Mouse (Mus musculus) myocyte (in vitro differentiated cells): ENCODE results near the gene Syn2. TPM values are rescaled to one million over a fixed set of nuclear protein-coding genes. Genes with fewer than 3 reads are reported as not detected.

Experiments used
- H3K27me3 ChIP-seq: one replicate; pipeline ENCODE4 v1.6.1; 2011; ENCODE audit not compliant: control insufficient read depth, insufficient read depth, insufficient read length
- H3K36me3 ChIP-seq: one replicate; pipeline ENCODE4 v1.6.1; 2011; ENCODE audit not compliant: control insufficient read depth, insufficient read depth
- H3K4me2 ChIP-seq: one replicate; pipeline ENCODE4 v1.6.1; 2011; ENCODE audit warnings: low read depth, control low read depth
- H3K4me3 ChIP-seq: one replicate; pipeline ENCODE4 v1.5.1; 2011; ENCODE audit warnings: mild to moderate bottlenecking, control low read depth, moderate library complexity
- H3K79me2 ChIP-seq: one replicate; pipeline ENCODE4 v1.6.1; 2011; ENCODE audit not compliant: control insufficient read depth, insufficient read depth
- H3ac ChIP-seq: one replicate; pipeline ENCODE4 v1.6.1; 2011; ENCODE audit not compliant: control insufficient read depth, insufficient read length
- CEBPB ChIP-seq: IDR thresholded peaks from 2 replicates; pipeline ENCODE4 v1.6.1; 2011; ENCODE audit warnings: mild to moderate bottlenecking, moderate library complexity; ENCODE audit not compliant: poor library complexity, insufficient read depth, severe bottlenecking
- E2F4 ChIP-seq: IDR thresholded peaks from one replicate; pipeline ENCODE4 v1.6.1; 2011; ENCODE audit warnings: mild to moderate bottlenecking, control low read depth, moderate library complexity; ENCODE audit not compliant: insufficient read depth
- MAX ChIP-seq: IDR thresholded peaks from one replicate; pipeline ENCODE4 v1.6.1; 2011; ENCODE audit warnings: low read depth, mild to moderate bottlenecking, control low read depth
- MYOD1 ChIP-seq, 3 experiments: IDR thresholded peaks; one replicate each; pipeline ENCODE4 v1.6.1; 2011; ENCODE audit warnings: control low read depth in 2 of 3, low read depth in 2 of 3, mild to moderate bottlenecking in 2 of 3, moderate library complexity in 1 of 3; ENCODE audit not compliant: insufficient read length in 2 of 3, control insufficient read depth in 1 of 3
- MYOG ChIP-seq, 3 experiments: IDR thresholded peaks; one replicate each; pipeline ENCODE4 v1.6.1; 2011; ENCODE audit warnings: control low read depth in 2 of 3, low read depth in 2 of 3, mild to moderate bottlenecking in 2 of 3; ENCODE audit not compliant: insufficient read length in 2 of 3, control insufficient read depth in 1 of 3, insufficient read depth in 1 of 3
- POLR2A ChIP-seq: IDR thresholded peaks from one replicate; pipeline ENCODE4 v1.6.1; 2011; ENCODE audit warnings: low read depth, mild to moderate bottlenecking, control low read depth, moderate library complexity; ENCODE audit not compliant: insufficient read length
- POLR2AphosphoS2 ChIP-seq: IDR thresholded peaks from one replicate; pipeline ENCODE4 v1.6.1; 2011; ENCODE audit warnings: low read depth, control low read depth; ENCODE audit not compliant: insufficient read length
- REST ChIP-seq: IDR thresholded peaks from one replicate; pipeline ENCODE4 v1.6.1; 2011; ENCODE audit warnings: mild to moderate bottlenecking, control low read depth, moderate library complexity; ENCODE audit not compliant: insufficient read depth, insufficient read length
- SRF ChIP-seq: IDR thresholded peaks from one replicate; pipeline ENCODE4 v1.6.1; 2011; ENCODE audit warnings: low read depth; ENCODE audit not compliant: control insufficient read depth, insufficient read length
- TCF12 ChIP-seq: IDR thresholded peaks from one replicate; pipeline ENCODE4 v1.6.1; 2011; ENCODE audit warnings: mild to moderate bottlenecking, control low read depth; ENCODE audit not compliant: poor library complexity, insufficient read depth, severe bottlenecking
- TCF3 ChIP-seq: IDR thresholded peaks from one replicate; pipeline ENCODE4 v1.6.1; 2011; ENCODE audit warnings: low read depth, control low read depth; ENCODE audit not compliant: insufficient read length
- USF1 ChIP-seq: IDR thresholded peaks from one replicate; pipeline ENCODE4 v1.6.1; 2011; ENCODE audit warnings: low read depth, mild to moderate bottlenecking, control low read depth, moderate library complexity
- polyA plus RNA-seq: library from polyadenylated mRNA; unstranded; fragments of >200 nt; fragmentation: generic; extraction: Trizol; gene quantifications from one replicate; pipeline ENCODE4 v1.2.1, GENCODE M21; 2012; ENCODE audit warnings: missing spikeins

Gene Syn2
- 0.30 TPM for polyA plus RNA-seq

GRCm38 (mm10) chr6:115134501-115135331 lies at the start of gene Syn2:
TSS of gene Syn2 (plus strand) at chr6:115134902.
- H3K27me3 ChIP-seq: peaks cover 19% of the 10 kb centered on the region
- H3K79me2 ChIP-seq: no peaks in the 10 kb centered on the region
- no peak within 1 kb of the TSS for H3K4me2 ChIP-seq
- no peak for TF ChIP-seq USF1
- no peak for TF ChIP-seq SRF
- TF ChIP-seq CEBPB: no peak
- no peak for TF ChIP-seq REST
- no peak for TF ChIP-seq E2F4
- TF ChIP-seq TCF12: no peak
- TF ChIP-seq MAX: no peak
- no peak for TF ChIP-seq TCF3
- TF ChIP-seq MYOD1 (IDR thresholded peaks at IDR 0.05; ENCODE audit: control insufficient read depth in 1 of 3, insufficient read length in 2 of 3, low read depth in 2 of 3): no peak
- TF ChIP-seq POLR2A: no peak
- TF ChIP-seq MYOG (IDR thresholded peaks at IDR 0.05; ENCODE audit: control insufficient read depth in 1 of 3, insufficient read depth in 1 of 3, insufficient read length in 2 of 3, low read depth in 2 of 3): no peak
- no peak for TF ChIP-seq POLR2AphosphoS2
- no peaks in the 10 kb centered on the region for H3K36me3 ChIP-seq
- H3ac ChIP-seq: no peak within 1 kb of the TSS
- H3K4me3 ChIP-seq: no peak within 1 kb of the TSS

GRCm38 (mm10) chr6:115085274-115085841 lies 49.3 kb upstream of the Syn2 start:
- no peaks in the 10 kb centered on the region for H3K79me2 ChIP-seq
- H3K4me3 ChIP-seq: no peak overlapping the region
- TF ChIP-seq SRF: no peak
- no peak for TF ChIP-seq TCF3
- no peak for TF ChIP-seq POLR2A
- no peaks in the 10 kb centered on the region for H3K36me3 ChIP-seq
- H3ac ChIP-seq: no peak overlapping the region
- H3K27me3 ChIP-seq: peaks cover 47% of the 10 kb centered on the region
- no peak overlapping the region for H3K4me2 ChIP-seq

- no peaks in the 10 kb centered on the region for H3K79me2 ChIP-seq
- H3K4me3 ChIP-seq: no peak overlapping the region
- no peaks in the 10 kb centered on the region for H3K36me3 ChIP-seq
- no peak overlapping the region for H3K4me2 ChIP-seq
- no peak for TF ChIP-seq USF1
- TF ChIP-seq SRF: no peak
- no peak for TF ChIP-seq TCF3
- no peak for TF ChIP-seq MYOD1 (IDR thresholded peaks at IDR 0.05; ENCODE audit: control insufficient read depth in 1 of 3, insufficient read length in 2 of 3, low read depth in 2 of 3)
- TF ChIP-seq MAX: no peak
- no peak for TF ChIP-seq POLR2A
- no peak for TF ChIP-seq E2F4
- TF ChIP-seq CEBPB: no peak
- TF ChIP-seq REST: no peak
- TF ChIP-seq TCF12: no peak
- TF ChIP-seq POLR2AphosphoS2: no peak
- H3ac ChIP-seq: no peak overlapping the region
- peaks cover 41% of the 10 kb centered on the region for H3K27me3 ChIP-seq
Observed at GRCm38 (mm10) chr6:115088314-115089106, 46.2 kb upstream of the Syn2 start.

- Histone ChIP-seq H3K79me2 (no peaks in the 10 kb centered on the region), H3K4me2 (no peak overlapping the region), H3K27me3 (peaks cover 26% of the 10 kb centered on the region), H3ac (no peak overlapping the region), H3K36me3 (no peaks in the 10 kb centered on the region), H3K4me3 (no peak overlapping the region)
- TF ChIP-seq CEBPB: no peak
- TF ChIP-seq TCF3: no peak
- no peak for TF ChIP-seq MYOD1 (IDR thresholded peaks at IDR 0.05; ENCODE audit: control insufficient read depth in 1 of 3, insufficient read length in 2 of 3, low read depth in 2 of 3)
- no peak for TF ChIP-seq MAX
- TF ChIP-seq SRF: no peak
- no peak for TF ChIP-seq TCF12
- TF ChIP-seq USF1: no peak
Observed at GRCm38 (mm10) chr6:115091737-115092136, 43.0 kb upstream of the Syn2 start.
